Mouse (Mus musculus): ENCODE measurements around the gene Ergic1. TPM values are rescaled to one million over a fixed set of nuclear protein-coding genes. Genes with fewer than 3 reads are reported as not detected.

The Ergic1 gene
- polyA plus RNA-seq, 1 experiment, result 143 TPM

- Histone ChIP-seq H3K27ac (ENCODE audit: insufficient read depth, low read length) (no peak overlapping the region), H3K4me1 (ENCODE audit: control insufficient read depth, insufficient read depth, low read length) (peaks cover 25% of the 10 kb centered on the region), H3K4me3 (ENCODE audit: insufficient read depth, low read length) (no peak overlapping the region)
- TF ChIP-seq POLR2A (IDR thresholded peaks at IDR 0.05; ENCODE audit: extremely low read depth, insufficient read depth, low read length) (no peak), CTCF (IDR thresholded peaks at IDR 0.05; ENCODE audit: extremely low read depth, insufficient read depth, low read length) (no peak)
These were observed 50.6 kb downstream of the Ergic1 start for GRCm38 (mm10) chr17:26611918-26612317.

- Histone ChIP-seq H3K4me1 (ENCODE audit: control insufficient read depth, insufficient read depth, low read length) (peaks cover 21% of the 10 kb centered on the region), H3K4me3 (ENCODE audit: insufficient read depth, low read length) (no peak overlapping the region), H3K27ac (ENCODE audit: insufficient read depth, low read length) (0 out of 2 replicates have a peak overlapping the region, but pooled peaks have one; percentile 33)
- TF ChIP-seq CTCF (IDR thresholded peaks at IDR 0.05; ENCODE audit: extremely low read depth, insufficient read depth, low read length) (no peak), POLR2A (IDR thresholded peaks at IDR 0.05; ENCODE audit: extremely low read depth, insufficient read depth, low read length) (no peak)
These were observed 53.0 kb downstream of the Ergic1 start for GRCm38 (mm10) chr17:26614286-26614685.

DNA sequence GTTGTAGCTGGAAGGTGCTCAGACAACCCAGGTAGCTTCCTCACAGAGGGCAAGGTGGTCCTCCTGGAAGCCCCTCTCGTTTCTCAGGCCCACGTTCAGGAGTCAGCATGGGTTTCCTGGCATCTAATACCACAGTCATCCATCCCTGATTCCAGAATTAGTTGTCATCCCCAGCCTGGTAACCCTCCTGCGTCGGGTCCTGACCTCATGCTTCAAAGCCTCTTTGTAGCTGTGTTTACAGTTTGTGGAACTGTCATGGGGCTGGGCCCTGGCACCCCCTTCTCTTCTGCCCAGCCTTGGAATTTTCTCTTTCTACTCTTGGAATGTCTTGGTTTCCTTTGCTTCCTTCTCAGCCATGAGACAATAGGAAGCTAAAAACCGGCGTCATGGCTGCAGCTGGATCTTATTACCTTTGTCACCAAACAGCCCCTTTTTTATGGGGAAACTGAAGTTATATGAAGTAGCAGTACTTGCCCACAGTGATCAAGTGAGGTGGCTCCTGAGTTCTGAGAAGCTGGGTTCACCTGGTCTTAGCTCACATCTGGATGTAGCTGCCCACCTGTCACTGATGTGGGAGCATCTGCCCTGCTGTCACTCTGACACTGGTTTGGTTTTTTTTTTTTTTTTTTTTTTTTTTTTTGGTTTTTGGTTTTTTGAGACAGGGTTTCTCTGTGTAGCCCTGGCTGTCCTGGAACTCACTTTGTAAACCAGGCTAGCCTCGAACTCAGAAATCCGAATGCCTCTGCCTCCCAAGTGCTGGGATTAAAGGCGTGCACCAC lies 53.6 kb downstream of the Ergic1 start:
- 0 out of 2 replicates have a peak overlapping the region, but pooled peaks have one; percentile 33 for H3K27ac ChIP-seq (ENCODE audit: insufficient read depth, low read length)

DNA sequence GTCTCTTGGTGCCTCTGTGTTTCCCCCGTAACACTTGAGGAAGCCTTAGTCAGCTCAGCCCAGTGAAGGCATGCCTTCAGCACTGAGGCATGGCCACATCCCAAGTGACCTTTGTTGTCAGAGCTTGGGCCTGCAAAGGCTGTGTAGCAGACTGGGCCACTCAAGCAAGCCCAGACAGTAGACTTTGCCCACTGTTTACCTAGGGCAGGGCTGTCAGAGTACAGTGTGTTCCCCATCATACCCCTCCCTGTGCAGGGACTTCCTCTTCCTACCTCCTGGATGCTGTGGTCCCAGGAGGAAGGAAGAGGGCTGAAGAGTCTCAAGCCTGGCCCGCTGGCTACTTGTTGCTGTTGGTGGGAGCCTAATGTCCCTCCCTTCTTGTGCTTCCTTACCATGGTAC lies 55.4 kb downstream of the Ergic1 start:
- Histone ChIP-seq H3K4me3 (ENCODE audit: insufficient read depth, low read length) (no peak overlapping the region), H3K4me1 (ENCODE audit: control insufficient read depth, insufficient read depth, low read length) (peaks cover 13% of the 10 kb centered on the region), H3K27ac (ENCODE audit: insufficient read depth, low read length) (no peak overlapping the region)
- TF ChIP-seq POLR2A (IDR thresholded peaks at IDR 0.05; ENCODE audit: extremely low read depth, insufficient read depth, low read length) (no peak), CTCF (IDR thresholded peaks at IDR 0.05; ENCODE audit: extremely low read depth, insufficient read depth, low read length) (no peak)

More for the DNA sequence above, 53.6 kb downstream of the Ergic1 start:
- no peak for TF ChIP-seq CTCF (IDR thresholded peaks at IDR 0.05; ENCODE audit: extremely low read depth, insufficient read depth, low read length)
- TF ChIP-seq POLR2A (IDR thresholded peaks at IDR 0.05; ENCODE audit: extremely low read depth, insufficient read depth, low read length), result no peak
- H3K4me1 ChIP-seq (ENCODE audit: control insufficient read depth, insufficient read depth, low read length), result peaks cover 18% of the 10 kb centered on the region
- H3K4me3 ChIP-seq (ENCODE audit: insufficient read depth, low read length), result no peak overlapping the region

GRCm38 (mm10) chr17:26618498-26618897 lies 57.2 kb downstream of the Ergic1 start:
- TF ChIP-seq POLR2A (IDR thresholded peaks at IDR 0.05; ENCODE audit: extremely low read depth, insufficient read depth, low read length) (no peak), CTCF (IDR thresholded peaks at IDR 0.05; ENCODE audit: extremely low read depth, insufficient read depth, low read length) (no peak)

DNA sequence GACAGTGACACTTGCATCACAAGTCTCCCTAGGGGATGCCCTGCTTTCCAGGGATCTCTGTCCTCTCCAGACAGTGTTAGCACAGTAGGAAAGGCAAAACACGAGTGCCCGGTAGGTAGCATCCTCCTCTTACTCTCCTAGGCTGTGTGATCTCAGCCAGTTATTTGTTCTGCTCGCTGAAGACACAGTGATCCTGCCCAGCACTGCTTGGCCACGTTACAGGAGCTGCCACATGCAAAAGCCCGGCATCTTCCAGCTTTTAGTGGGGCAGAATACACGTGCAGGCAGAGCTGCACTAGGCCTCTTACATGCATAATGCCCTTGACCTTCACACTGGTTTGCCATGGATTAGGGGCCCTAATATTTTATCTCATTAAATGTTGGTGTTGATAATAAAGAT lies 58.3 kb downstream of the Ergic1 start:
- Histone ChIP-seq H3K4me1 (ENCODE audit: control insufficient read depth, insufficient read depth, low read length) (peaks cover 9% of the 10 kb centered on the region), H3K4me3 (ENCODE audit: insufficient read depth, low read length) (no peak overlapping the region), H3K27ac (ENCODE audit: insufficient read depth, low read length) (no peak overlapping the region)
- TF ChIP-seq CTCF (IDR thresholded peaks at IDR 0.05; ENCODE audit: extremely low read depth, insufficient read depth, low read length) (no peak), POLR2A (IDR thresholded peaks at IDR 0.05; ENCODE audit: extremely low read depth, insufficient read depth, low read length) (no peak)

More at GRCm38 (mm10) chr17:26618498-26618897, 57.2 kb downstream of the Ergic1 start:
- H3K4me1 ChIP-seq (ENCODE audit: control insufficient read depth, insufficient read depth, low read length), result peaks cover 14% of the 10 kb centered on the region
- no peak overlapping the region for H3K27ac ChIP-seq (ENCODE audit: insufficient read depth, low read length)
- H3K4me3 ChIP-seq (ENCODE audit: insufficient read depth, low read length), result no peak overlapping the region

DNA sequence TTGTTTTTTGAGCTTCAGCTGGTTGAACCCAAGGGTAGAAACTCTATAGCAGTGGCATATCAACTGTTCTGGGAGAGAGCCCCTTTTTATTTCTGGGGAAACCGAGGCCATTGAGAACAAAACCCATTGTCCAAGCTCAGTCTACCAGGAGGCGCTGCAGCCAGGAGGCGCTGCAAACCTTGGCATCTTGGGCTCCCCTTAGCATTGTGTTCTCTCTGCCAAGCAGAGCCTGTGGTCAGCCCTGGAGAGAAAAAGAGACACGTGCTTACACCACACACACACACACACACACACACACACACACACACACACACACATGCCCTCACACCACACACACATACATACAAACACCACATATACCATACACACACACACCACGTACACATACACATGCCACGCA lies 59.0 kb downstream of the Ergic1 start:
- Histone ChIP-seq H3K4me1 (ENCODE audit: control insufficient read depth, insufficient read depth, low read length) (peaks cover 9% of the 10 kb centered on the region), H3K4me3 (ENCODE audit: insufficient read depth, low read length) (no peak overlapping the region), H3K27ac (ENCODE audit: insufficient read depth, low read length) (peak overlapping the region; percentile 20; the same call in 1 of the 2 replicates)
- no peak for TF ChIP-seq POLR2A (IDR thresholded peaks at IDR 0.05; ENCODE audit: extremely low read depth, insufficient read depth, low read length)
- 0 out of 2 replicates have a peak, but pooled peaks have one; percentile 7 for TF ChIP-seq CTCF (IDR thresholded peaks at IDR 0.05; ENCODE audit: extremely low read depth, insufficient read depth, low read length)

DNA sequence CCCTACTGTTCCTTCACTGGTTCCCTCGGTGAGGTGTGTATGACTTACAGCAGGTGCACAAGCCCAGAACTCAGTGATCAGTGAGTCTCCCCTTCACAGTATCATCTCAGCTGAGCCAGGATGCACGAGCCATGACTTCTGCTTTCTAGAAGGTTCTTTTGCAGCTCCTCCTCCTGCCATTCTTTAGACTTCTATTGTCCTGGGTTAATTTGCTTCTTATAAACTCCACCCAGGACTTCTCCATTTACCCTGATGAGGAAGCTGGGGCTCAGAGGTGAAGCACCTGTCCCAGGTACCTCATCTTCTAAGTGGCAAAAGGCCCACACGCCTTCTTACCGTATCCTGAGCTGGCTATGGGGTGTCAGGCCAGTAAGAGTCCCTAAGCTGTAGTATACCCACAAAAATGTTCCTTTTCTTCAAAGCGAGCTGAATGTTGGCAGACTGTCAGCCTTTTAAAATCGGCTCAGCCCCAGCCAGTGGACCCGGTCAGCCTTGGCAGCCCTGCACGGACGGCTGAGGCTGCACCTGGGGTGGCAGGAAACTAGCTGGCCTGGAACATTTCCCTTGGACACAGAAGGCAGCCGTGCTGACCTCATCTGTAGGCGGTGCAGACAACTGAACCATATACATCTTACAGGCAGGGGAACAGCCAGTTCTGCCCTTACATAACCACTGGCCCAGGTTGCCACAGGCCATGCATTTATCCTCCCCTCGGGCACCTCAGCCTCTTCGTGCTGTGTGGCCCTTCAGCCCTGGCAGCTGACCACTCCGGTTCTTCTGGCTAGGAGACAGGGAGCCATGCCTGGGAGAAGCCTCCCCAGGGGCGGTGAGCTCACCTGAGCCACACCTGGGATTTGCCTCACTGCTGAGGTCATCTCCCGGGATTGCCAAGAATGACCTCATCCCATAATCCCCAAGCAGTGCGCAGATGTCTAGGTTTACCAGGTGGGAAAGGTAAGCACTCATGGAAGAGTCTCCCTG lies 59.8 kb downstream of the Ergic1 start:
- H3K4me3 ChIP-seq (ENCODE audit: insufficient read depth, low read length), result no peak overlapping the region
- peaks cover 9% of the 10 kb centered on the region for H3K4me1 ChIP-seq (ENCODE audit: control insufficient read depth, insufficient read depth, low read length)
- TF ChIP-seq POLR2A (IDR thresholded peaks at IDR 0.05; ENCODE audit: extremely low read depth, insufficient read depth, low read length) (no peak), CTCF (IDR thresholded peaks at IDR 0.05; ENCODE audit: extremely low read depth, insufficient read depth, low read length) (no peak)
- peak overlapping the region; percentile 54 for H3K27ac ChIP-seq (ENCODE audit: insufficient read depth, low read length)

DNA sequence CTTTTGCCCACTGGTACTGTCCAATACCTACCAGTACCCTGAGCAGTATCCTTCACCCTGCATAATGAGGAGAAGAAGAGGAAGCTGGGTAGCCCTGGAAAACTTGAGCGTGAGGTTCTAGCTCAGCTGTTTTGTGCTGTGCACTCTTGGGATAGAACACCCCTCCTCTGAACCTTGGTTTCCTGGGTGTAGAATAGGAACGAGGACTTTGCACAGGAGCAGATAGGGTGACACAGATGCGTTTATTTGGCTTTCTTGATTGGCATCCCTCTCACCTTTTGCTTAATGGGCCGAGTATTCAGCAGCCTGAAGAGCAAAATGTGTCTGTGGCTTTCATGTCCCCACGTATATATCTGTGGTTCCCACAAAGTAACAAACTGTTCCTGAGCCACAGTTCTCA lies 60.6 kb downstream of the Ergic1 start:
- Histone ChIP-seq H3K27ac (ENCODE audit: insufficient read depth, low read length) (no peak overlapping the region), H3K4me1 (ENCODE audit: control insufficient read depth, insufficient read depth, low read length) (peaks cover 9% of the 10 kb centered on the region), H3K4me3 (ENCODE audit: insufficient read depth, low read length) (no peak overlapping the region)
- TF ChIP-seq CTCF (IDR thresholded peaks at IDR 0.05; ENCODE audit: extremely low read depth, insufficient read depth, low read length) (no peak), POLR2A (IDR thresholded peaks at IDR 0.05; ENCODE audit: extremely low read depth, insufficient read depth, low read length) (no peak)

All from cortical plate, adult 2 months (tissue).